Mouse (Mus musculus) granulocyte monocyte progenitor cell, adult 5-6 weeks (primary cell): ENCODE measurements around the gene Tmem97. TPM values are rescaled to one million over a fixed set of nuclear protein-coding genes. Genes with fewer than 3 reads are reported as not detected.
A peak's percentile ranks its signal among the peaks of the same experiment; 100 is the strongest.
"Not testable (repeated sequence)": the region's sequence is repeated elsewhere in the genome, so short reads cannot be mapped to it uniquely, and the experiment has no call there.

Experiments used
- ATAC-seq: replicated peaks from 2 replicates; pipeline ENCODE4 v1.8.0; 2016; ENCODE audit warnings: mild to moderate bottlenecking, moderate TSS enrichment, inconsistent platforms; ENCODE audit not compliant: poor library complexity, severe bottlenecking
- total RNA-seq, 2 experiments: library from RNA; stranded (forward) in 1 of 2; stranded (reverse) in 1 of 2; fragments of 200-712, 200-1000 nt in 1 of 2; fragments of >200 nt in 1 of 2; fragmentation: Nextera tagmentation in 1 of 2; gene quantifications; 2 replicates each; pipeline ENCODE4 v1.2.3; 2014 to 2017

Tmem97 gene
- total RNA-seq, 2 experiments from 2014 or later: 71.9 to 102 TPM

GRCm38 (mm10) chr11:78555623-78556022 lies 5.0 kb upstream of the Tmem97 start:
- no peak for ATAC-seq

- ATAC-seq: no peak
These were observed 452 bp upstream of the Tmem97 start for GRCm38 (mm10) chr11:78551059-78551398.

- peak; percentile 33 for ATAC-seq
These were observed 1.0 kb downstream of the Tmem97 start for GRCm38 (mm10) chr11:78549491-78549987.

GRCm38 (mm10) chr11:78547718-78548460 lies 2.7 kb downstream of the Tmem97 start:
- ATAC-seq: no peak

GRCm38 (mm10) chr11:78545181-78545580 lies 5.4 kb downstream of the Tmem97 start:
- 0 out of 2 replicates have a peak, but pooled peaks have one; percentile 44 for ATAC-seq

- ATAC-seq: no peak
These were observed 6.0 kb downstream of the Tmem97 start for GRCm38 (mm10) chr11:78544449-78545111.

GRCm38 (mm10) chr11:78540358-78540757 lies 10.2 kb downstream of the Tmem97 start:
- no peak for ATAC-seq

GRCm38 (mm10) chr11:78536690-78537084 lies 13.9 kb downstream of the Tmem97 start:
- no peak for ATAC-seq

GRCm38 (mm10) chr11:78536080-78536689 lies 14.4 kb downstream of the Tmem97 start, which contains the start of the genes Tnfaip1 and Ift20:
Gene Tnfaip1, minus strand, starts transcription at chr11:78536332.
Gene Ift20, plus strand, starts transcription at chr11:78536361.
- ATAC-seq: peak; percentile 93

- ATAC-seq: peak; percentile 26
These were observed 15.0 kb downstream of the Tmem97 start for GRCm38 (mm10) chr11:78535376-78536079.

- ATAC-seq: no peak
These were observed 16.1 kb downstream of the Tmem97 start for GRCm38 (mm10) chr11:78534516-78534915.

- not testable (repeated sequence) for ATAC-seq
These were observed 19.1 kb downstream of the Tmem97 start for GRCm38 (mm10) chr11:78531515-78531914.

- no peak for ATAC-seq
These were observed 19.5 kb downstream of the Tmem97 start for GRCm38 (mm10) chr11:78531046-78531445.

- no peak for ATAC-seq
These were observed 20.6 kb downstream of the Tmem97 start for GRCm38 (mm10) chr11:78530001-78530400.

- ATAC-seq: no peak
These were observed 21.9 kb downstream of the Tmem97 start for GRCm38 (mm10) chr11:78528714-78529113.

- no peak for ATAC-seq
These were observed 25.7 kb downstream of the Tmem97 start for GRCm38 (mm10) chr11:78524838-78525237.

- ATAC-seq: no peak
These were observed 27.2 kb downstream of the Tmem97 start for GRCm38 (mm10) chr11:78523241-78523955.

GRCm38 (mm10) chr11:78522481-78522997 lies 28.0 kb downstream of the Tmem97 start:
- no peak for ATAC-seq

- no peak for ATAC-seq
These were observed 28.7 kb downstream of the Tmem97 start for GRCm38 (mm10) chr11:78521880-78522279.

- ATAC-seq: no peak
These were observed 31.6 kb downstream of the Tmem97 start for GRCm38 (mm10) chr11:78518931-78519330.
